Mouse (Mus musculus) cortical plate, adult 2 months (tissue): ENCODE results near the gene Pom121.

Source experiments
- CTCF ChIP-seq: fragments of 200-500 bp; IDR thresholded peaks from 2 replicates; pipeline ENCODE4 v1.5.1; 2011; ENCODE audit warnings: mild to moderate bottlenecking, control low read depth, low read length; ENCODE audit not compliant: insufficient read depth; ENCODE audit errors: extremely low read depth
- POLR2A ChIP-seq: fragments of 200-500 bp; IDR thresholded peaks from 2 replicates; pipeline ENCODE4 v1.6.1; 2011; ENCODE audit warnings: mild to moderate bottlenecking, low read length, control low read depth; ENCODE audit not compliant: insufficient read depth; ENCODE audit errors: extremely low read depth

GRCm38 (mm10) chr5:135399382-135399781 lies 5.0 kb upstream of the Pom121 start:
- TF ChIP-seq POLR2A = no peak
- no peak for TF ChIP-seq CTCF
